Mouse (Mus musculus) limb, embryonic 11.5 days (tissue): ENCODE results near the gene Gigyf1. TPM values are rescaled to one million over a fixed set of nuclear protein-coding genes. Genes with fewer than 3 reads are reported as not detected.

Source experiments
- ATAC-seq: fragments of 200-750 bp; cut with Nextera tagmentation; 2 replicates; pipeline ENCODE4 v1.8.0; 2017; ENCODE audit warnings: low read depth; ENCODE audit not compliant: insufficient number of reproducible peaks, low FRiP score, low TSS enrichment
- DNase-seq: peaks from one replicate; pipeline ENCODE4 v3.0.0-alpha.2; 2015; ENCODE audit warnings: low spot score
- H3K27ac ChIP-seq: fragments of 300-500 bp; sonication (generic); replicated peaks from 2 replicates; pipeline ENCODE4 v1.5.1; 2014; ENCODE audit warnings: low read depth, mild to moderate bottlenecking, low read length
- H3K27me3 ChIP-seq: fragments of 300-500 bp; sonication (generic); 2 replicates; pipeline ENCODE4 v1.6.1; 2014; ENCODE audit warnings: mild to moderate bottlenecking, low read length, mixed read lengths; ENCODE audit not compliant: control insufficient read depth, insufficient read depth
- H3K36me3 ChIP-seq: fragments of 300-500 bp; sonication (generic); 2 replicates; pipeline ENCODE4 v1.6.1; 2014; ENCODE audit warnings: mild to moderate bottlenecking, low read length, moderate library complexity, mixed read lengths; ENCODE audit not compliant: control insufficient read depth, insufficient read depth
- H3K4me1 ChIP-seq: fragments of 300-500 bp; sonication (generic); 2 replicates; pipeline ENCODE4 v1.6.1; 2014; ENCODE audit warnings: low read length, mixed read lengths; ENCODE audit not compliant: control insufficient read depth, insufficient read depth
- H3K4me2 ChIP-seq: fragments of 300-500 bp; sonication (generic); 2 replicates; pipeline ENCODE4 v1.6.1; 2014; ENCODE audit warnings: low read depth, mild to moderate bottlenecking, moderate library complexity; ENCODE audit not compliant: severe bottlenecking
- H3K4me3 ChIP-seq: fragments of 300-500 bp; sonication (generic); 2 replicates; pipeline ENCODE4 v1.5.1; 2014; ENCODE audit warnings: low read depth, low read length
- H3K9ac ChIP-seq: fragments of 300-500 bp; sonication (generic); 2 replicates; pipeline ENCODE4 v1.6.1; 2014; ENCODE audit warnings: mild to moderate bottlenecking, low read length
- H3K9me3 ChIP-seq: fragments of 300-500 bp; sonication (generic); 2 replicates; pipeline ENCODE4 v1.6.1; 2016; ENCODE audit warnings: low read length; ENCODE audit not compliant: control insufficient read depth
- WGBS: fragments of 180-500 bp; shearing (Covaris S2); extraction: QIAGEN DNeasy Blood & Tissue Kit; methylation state at CpG from one replicate; pipeline ENCODE4 v1.1.7; 2014; 5-methylcytosine and 5-hydroxymethylcytosine counted together
- polyA plus RNA-seq: library from polyadenylated mRNA; unstranded; fragments of >200 nt; fragmentation: Nextera tagmentation; extraction: Ambion mirVana; gene quantifications from 2 replicates; pipeline ENCODE4 v1.2.1, GENCODE M21; 2014

Gene Gigyf1
- polyA plus RNA-seq, 1 experiment from 2014 or later = 14.1 TPM

DNA sequence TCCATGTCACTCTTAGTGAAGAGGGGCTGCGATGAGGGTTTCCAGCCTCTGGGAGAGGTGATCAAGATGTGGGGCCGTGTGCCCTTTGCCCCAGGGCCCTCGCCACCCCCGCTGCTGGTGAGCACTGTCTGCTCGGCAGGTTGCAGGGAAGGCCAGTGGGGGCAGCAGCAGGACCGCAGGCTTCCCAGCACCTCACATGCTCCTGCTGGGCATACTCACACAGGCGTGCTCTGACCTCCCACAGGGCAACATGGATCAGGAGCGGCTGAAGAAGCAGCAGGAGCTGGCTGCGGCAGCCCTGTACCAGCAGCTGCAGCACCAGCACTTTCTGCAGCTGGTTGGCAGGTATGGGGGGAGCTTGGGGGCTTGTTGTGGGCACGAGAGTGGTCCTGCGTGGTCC is 4.4 kb downstream of the Gigyf1 start:
- peaks cover 52% of the 10 kb centered on the region for H3K36me3 ChIP-seq
- H3K4me3 ChIP-seq = no peak overlapping the region
- WGBS = 85% methylated on average over 11 of the region's 11 CpGs
- no peaks in the 10 kb centered on the region for H3K9me3 ChIP-seq
- H3K27me3 ChIP-seq = no peaks in the 10 kb centered on the region
- DNase-seq (no peak), ATAC-seq (no peak)
- H3K27ac ChIP-seq = no peak overlapping the region
- H3K9ac ChIP-seq = no peak overlapping the region
- no peak overlapping the region for H3K4me2 ChIP-seq
- 0 out of 2 replicates have a peak, but pooled peaks cover 3% of the 10 kb centered on the region for H3K4me1 ChIP-seq

- no peak overlapping the region for H3K27ac ChIP-seq
- no peaks in the 10 kb centered on the region for H3K9me3 ChIP-seq
- H3K4me3 ChIP-seq = no peak overlapping the region
- ATAC-seq (no peak), DNase-seq (no peak)
- no peaks in the 10 kb centered on the region for H3K27me3 ChIP-seq
- 87% methylated on average over 25 of the region's 25 CpGs for WGBS
- no peak overlapping the region; the same call in 1 of the 2 replicates for H3K9ac ChIP-seq
- 0 out of 2 replicates have a peak, but pooled peaks cover 3% of the 10 kb centered on the region for H3K4me1 ChIP-seq
- peaks cover 59% of the 10 kb centered on the region for H3K36me3 ChIP-seq
- H3K4me2 ChIP-seq = no peak overlapping the region
Observed at GRCm38 (mm10) chr5:137523396-137524250, 5.3 kb downstream of the Gigyf1 start.

GRCm38 (mm10) chr5:137524251-137524515 is 5.8 kb downstream of the Gigyf1 start:
- no peaks in the 10 kb centered on the region for H3K27me3 ChIP-seq
- H3K9ac ChIP-seq = no peak overlapping the region
- 0 out of 2 replicates have a peak, but pooled peaks cover 3% of the 10 kb centered on the region for H3K4me1 ChIP-seq
- H3K4me2 ChIP-seq = no peak overlapping the region
- H3K36me3 ChIP-seq = peaks cover 62% of the 10 kb centered on the region
- no peaks in the 10 kb centered on the region for H3K9me3 ChIP-seq
- ATAC-seq (no peak), DNase-seq (no peak)
- WGBS = 94% methylated on average over 8 of the region's 8 CpGs
- H3K27ac ChIP-seq = no peak overlapping the region
- H3K4me3 ChIP-seq = no peak overlapping the region

DNA sequence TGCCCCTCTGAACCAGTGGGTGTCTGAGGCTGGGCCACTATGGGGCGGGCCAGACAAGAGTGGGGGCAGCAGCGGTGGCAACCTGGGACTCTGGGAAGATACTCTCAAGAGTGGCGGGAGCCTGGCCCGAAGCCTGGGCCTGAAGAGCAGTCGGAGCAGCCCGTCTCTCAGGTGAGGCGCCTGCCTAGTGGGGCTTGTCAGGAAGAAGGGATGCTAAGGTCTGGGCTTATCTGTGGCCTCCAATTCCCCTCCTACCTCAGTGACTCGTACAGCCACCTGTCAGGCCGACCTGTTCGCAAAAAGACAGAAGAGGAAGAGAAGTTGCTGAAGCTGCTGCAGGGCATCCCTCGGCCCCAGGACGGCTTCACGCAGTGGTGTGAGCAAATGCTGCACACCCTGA is 6.3 kb downstream of the Gigyf1 start:
- H3K9ac ChIP-seq = no peak overlapping the region
- 0 out of 2 replicates have a peak, but pooled peaks cover 3% of the 10 kb centered on the region for H3K4me1 ChIP-seq
- ATAC-seq (no peak), DNase-seq (no peak)
- WGBS = 92% methylated on average over 13 of the region's 13 CpGs
- H3K4me3 ChIP-seq = no peak overlapping the region
- no peak overlapping the region for H3K4me2 ChIP-seq
- no peaks in the 10 kb centered on the region for H3K27me3 ChIP-seq
- H3K36me3 ChIP-seq = peaks cover 67% of the 10 kb centered on the region
- H3K27ac ChIP-seq = no peak overlapping the region
- no peaks in the 10 kb centered on the region for H3K9me3 ChIP-seq

GRCm38 (mm10) chr5:137525511-137525910 is 7.2 kb downstream of the Gigyf1 start:
- ATAC-seq (no peak), DNase-seq (no peak)
- Histone ChIP-seq H3K27me3 (no peaks in the 10 kb centered on the region), H3K36me3 (peaks cover 61% of the 10 kb centered on the region), H3K4me2 (no peak overlapping the region), H3K4me3 (no peak overlapping the region), H3K4me1 (peaks cover 9% of the 10 kb centered on the region), H3K9ac (no peak overlapping the region), H3K27ac (no peak overlapping the region), H3K9me3 (no peaks in the 10 kb centered on the region)
- WGBS = 82% methylated on average over 16 of the region's 16 CpGs

GRCm38 (mm10) chr5:137526192-137526936 is 8.0 kb downstream of the Gigyf1 start:
- peaks cover 11% of the 10 kb centered on the region for H3K4me1 ChIP-seq
- whole genome bisulfite sequencing = 50% methylated on average over 16 of the region's 16 CpGs
- H3K27ac ChIP-seq = no peak overlapping the region
- H3K4me3 ChIP-seq = no peak overlapping the region
- no peaks in the 10 kb centered on the region for H3K9me3 ChIP-seq
- no peak overlapping the region for H3K4me2 ChIP-seq
- DNase-seq = peak; percentile 42
- no peaks in the 10 kb centered on the region for H3K27me3 ChIP-seq
- ATAC-seq = no peak
- no peak overlapping the region for H3K9ac ChIP-seq
- peaks cover 53% of the 10 kb centered on the region for H3K36me3 ChIP-seq

GRCm38 (mm10) chr5:137527413-137527812 is 9.1 kb downstream of the Gigyf1 start:
- ATAC-seq (no peak), DNase-seq (no peak)
- peaks cover 44% of the 10 kb centered on the region for H3K36me3 ChIP-seq
- H3K27ac ChIP-seq = no peak overlapping the region
- WGBS = 57% methylated on average over 1 of the region's 1 CpGs
- no peak overlapping the region for H3K9ac ChIP-seq
- H3K4me1 ChIP-seq = peaks cover 11% of the 10 kb centered on the region
- no peak overlapping the region for H3K4me3 ChIP-seq
- no peaks in the 10 kb centered on the region for H3K9me3 ChIP-seq
- H3K27me3 ChIP-seq = no peaks in the 10 kb centered on the region
- no peak overlapping the region for H3K4me2 ChIP-seq

GRCm38 (mm10) chr5:137528247-137528968 is 10.1 kb downstream of the Gigyf1 start:
- H3K4me2 ChIP-seq = no peak overlapping the region
- no peak overlapping the region for H3K4me3 ChIP-seq
- H3K27ac ChIP-seq = no peak overlapping the region; the same call in 1 of the 2 replicates
- no peak for ATAC-seq
- no peaks in the 10 kb centered on the region for H3K27me3 ChIP-seq
- H3K4me1 ChIP-seq = peaks cover 11% of the 10 kb centered on the region
- H3K36me3 ChIP-seq = peaks cover 36% of the 10 kb centered on the region
- no peak overlapping the region for H3K9ac ChIP-seq
- DNase-seq = no peak
- H3K9me3 ChIP-seq = no peaks in the 10 kb centered on the region
- 86% methylated on average over 22 of the region's 22 CpGs for WGBS
